In the genomic region with DNA sequence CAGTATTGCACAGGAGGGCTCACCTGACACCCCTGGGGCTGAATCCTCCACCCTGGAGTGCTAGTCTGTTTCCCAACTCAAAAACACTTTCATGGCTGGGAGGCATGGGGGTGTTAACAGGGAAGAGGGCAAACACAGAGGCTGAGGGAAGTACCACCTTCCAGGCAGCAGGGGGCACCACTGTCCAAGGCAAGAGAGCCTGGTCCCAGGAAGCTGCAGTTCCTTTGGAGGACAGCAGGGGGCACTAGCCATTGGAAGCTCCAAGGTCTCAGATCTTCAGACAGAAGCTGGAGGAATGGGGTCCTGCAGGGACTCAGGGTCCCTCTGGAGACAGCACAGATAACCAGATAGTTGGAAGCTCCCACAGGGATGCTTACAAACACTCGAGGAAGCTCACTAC, we compare ENCODE assay signal across 9 mouse cellular contexts. TPM values are rescaled to one million over a fixed set of nuclear protein-coding genes. Genes with fewer than 3 reads are reported as not detected.
A peak's percentile ranks its signal among the peaks of the same experiment; 100 is the strongest.
DNase-seq lines count a peak whose midpoint lies in the region; ATAC-seq and TF ChIP-seq lines count a peak whose summit lies in the region.
"Had no signal": no experiment of that assay in that cellular context is flagged by ENCODE, and none has a peak within 500 bp of the region (broad histone marks: within the 10 kb centered on the region; RNA-seq: fewer than 3 reads in every experiment).

No protein-coding gene starts in this region.

- TF ChIP-seq EP300 in MEL (IDR thresholded peaks at IDR 0.05; ENCODE audit: low read depth in 1 of 2, low read length in 2 of 2), result no peak

- H3K36me3 ChIP-seq in MEL (ENCODE audit: control insufficient read depth in 1 of 2, insufficient read depth in 2 of 2, low read length in 2 of 2), result no peaks in the 10 kb centered on the region
- H3K36me3 ChIP-seq in forebrain, embryonic 13.5 days (ENCODE audit: poor library complexity, severe bottlenecking), result peaks cover 17% of the 10 kb centered on the region; the same call in 1 of the 2 replicates

- H3K9me3 ChIP-seq in MEL (replicated peaks; ENCODE audit: insufficient read depth, low read length), result no peaks in the 10 kb centered on the region
- H3K9me3 ChIP-seq in forebrain, embryonic 13.5 days (replicated peaks), result no peaks in the 10 kb centered on the region

- no peaks in the 10 kb centered on the region for H3K79me2 ChIP-seq in MEL (ENCODE audit: control insufficient read depth, insufficient read depth, low read length, poor library complexity)

- WGBS in forebrain, embryonic 13.5 days, result 38% methylated on average over 1 of the region's 1 CpGs

- no peak overlapping the region for H3K9ac ChIP-seq in MEL (ENCODE audit: control insufficient read depth, low read depth, low read length, poor library complexity, severe bottlenecking)
- no peak overlapping the region for H3K9ac ChIP-seq in forebrain, embryonic 13.5 days

- no peak overlapping the region for H3K4me3 ChIP-seq in MEL (ENCODE audit: control insufficient read depth in 1 of 2, insufficient read depth in 1 of 2, low read depth in 2 of 2, low read length in 2 of 2)
- no peak overlapping the region for H3K4me3 ChIP-seq in forebrain, embryonic 13.5 days

- H3K27me3 ChIP-seq in MEL (ENCODE audit: control insufficient read depth in 1 of 2, insufficient read depth in 2 of 2, low read length in 2 of 2), result no peaks in the 10 kb centered on the region
- H3K27me3 ChIP-seq in forebrain, embryonic 13.5 days, result no peaks in the 10 kb centered on the region

- no peak overlapping the region for H3K27ac ChIP-seq in MEL (ENCODE audit: control insufficient read depth, low read depth, low read length)
- H3K27ac ChIP-seq in forebrain, embryonic 13.5 days, result no peak overlapping the region

- TF ChIP-seq CTCF in MEL (IDR thresholded peaks at IDR 0.05 in 2 of 3, conservative IDR thresholded peaks at IDR 0.05 in 1 of 3; ENCODE audit: control insufficient read depth in 1 of 3, insufficient read depth in 1 of 3, low read depth in 2 of 3, low read length in 3 of 3, poor library complexity in 1 of 3, severe bottlenecking in 1 of 3), result peak; percentile 27 to 44 (median 43); a peak in 5 of 6 replicates

- peak; percentile 3 for DNase-seq in MEL (ENCODE audit: low read depth, low spot score)
- peak; percentile 80 for DNase-seq in c-Kit-positive CD71-positive TER-119-positive erythroid progenitor cells, embryonic 14.5 days (ENCODE audit: low spot score)
- DNase-seq in heart, postnatal 4 days, result peak; percentile 97
- DNase-seq in layer of hippocampus, adult 9-10 months (ENCODE audit: low spot score), result peak; percentile 88
- peak; percentile 94 for DNase-seq in lung, postnatal 10 days
- peak; percentile 45 for DNase-seq in retina, adult 2 months (ENCODE audit: low read depth, low spot score)
- DNase-seq in thymus, postnatal 14 days, result peak; percentile 88

- H3K4me2 ChIP-seq in forebrain, embryonic 13.5 days, result no peak overlapping the region

- ATAC-seq in forebrain, embryonic 13.5 days, result peak; percentile 48; the same call in 1 of the 2 replicates

- no peaks in the 10 kb centered on the region for H3K4me1 ChIP-seq in MEL (ENCODE audit: control insufficient read depth in 1 of 2, insufficient read depth in 2 of 2, low read length in 2 of 2)
- H3K4me1 ChIP-seq in forebrain, embryonic 13.5 days, result peaks cover 16% of the 10 kb centered on the region

- no peak; the same call in 1 of the 2 replicates for TF ChIP-seq RAD21 in MEL (IDR thresholded peaks at IDR 0.05; ENCODE audit: low read depth, low read length)

- no peak for TF ChIP-seq POLR2A in MEL (IDR thresholded peaks at IDR 0.05; ENCODE audit: control insufficient read depth in 1 of 2, insufficient read depth in 1 of 2, low read depth in 1 of 2, low read length in 2 of 2, poor library complexity in 1 of 2)

TF ChIP-seq in MEL, 35 proteins besides CTCF, POLR2A, EP300 and RAD21:
- TF ChIP-seq RCOR1 (IDR thresholded peaks at IDR 0.05; ENCODE audit: low read depth, low read length) (no peak), MAFK (IDR thresholded peaks at IDR 0.05; ENCODE audit: borderline replicate concordance, low read depth, low read length) (no peak), ZC3H11A (IDR thresholded peaks at IDR 0.05; ENCODE audit: low read depth, low read length) (no peak), GABPA (IDR thresholded peaks at IDR 0.05; ENCODE audit: low read depth, low read length) (no peak), MAX (IDR thresholded peaks at IDR 0.05; ENCODE audit: low read length) (no peak), TBP (IDR thresholded peaks at IDR 0.05; ENCODE audit: low read depth, low read length) (no peak), SIN3A (IDR thresholded peaks at IDR 0.05; ENCODE audit: low read length) (no peak), MAZ (IDR thresholded peaks at IDR 0.05; ENCODE audit: low read depth, low read length) (no peak), ZNF384 (IDR thresholded peaks at IDR 0.05; ENCODE audit: low read depth, low read length) (no peak), TAL1 (IDR thresholded peaks at IDR 0.05; ENCODE audit: low read length) (no peak), ELF1 (IDR thresholded peaks at IDR 0.05; ENCODE audit: low read depth, low read length) (no peak), POLR2AphosphoS2 (IDR thresholded peaks at IDR 0.05; ENCODE audit: low read length) (no peak), CHD2 (IDR thresholded peaks at IDR 0.05; ENCODE audit: low read length) (no peak), ZMIZ1 (IDR thresholded peaks at IDR 0.05; ENCODE audit: low read depth, low read length) (no peak), JUND (IDR thresholded peaks at IDR 0.05; ENCODE audit: low read depth, low read length) (no peak), POLR2AphosphoS5 (IDR thresholded peaks at IDR 0.05; ENCODE audit: borderline replicate concordance, low read depth, low read length) (no peak), USF1 (IDR thresholded peaks at IDR 0.05; ENCODE audit: low read depth, low read length) (no peak)

RNA-seq across cellular contexts. Expression of gene Crybb3, which starts 18.2 kb away (rescaled TPM):
- not detected in 2 replicates for total RNA-seq in MEL (2012; rRNA removed)
- polyA plus RNA-seq in MEL (2012; ENCODE audit: insufficient read depth in 1 of 2, insufficient read length in 2 of 2, low read depth in 1 of 2, low replicate concordance in 2 of 2, missing spikeins in 1 of 2), result not detected
- 0.57 and 0.65 TPM in 2 replicates for polyA plus RNA-seq in forebrain, embryonic 13.5 days (2015; fragmentation: Nextera tagmentation; extraction: Ambion mirVana)
- 1 to 10 TPM; 1.4 to 1.7 TPM for total RNA-seq in heart, postnatal 4 days (2021)

RNA-seq across cellular contexts. Expression of gene Crybb2, which starts 29.6 kb away (rescaled TPM):
- total RNA-seq in MEL (2012; rRNA removed), result not detected in 2 replicates
- not detected for polyA plus RNA-seq in MEL (2012; ENCODE audit: insufficient read depth in 1 of 2, insufficient read length in 2 of 2, low read depth in 1 of 2, low replicate concordance in 2 of 2, missing spikeins in 1 of 2)
- not detected in 2 replicates for polyA plus RNA-seq in forebrain, embryonic 13.5 days (2015; fragmentation: Nextera tagmentation; extraction: Ambion mirVana)
- total RNA-seq in heart, postnatal 4 days (2021), result not detected
- total RNA-seq: left cerebral cortex, adult 8-10 months had no signal

Comparison
In these comparisons a context has a peak if more than half of its experiments do, and no peak if none do; other contexts are left out.
1. DNase-seq: peak in every context shown above with its lines; median percentile 97 in heart, postnatal 4 days; 94 in lung, postnatal 10 days; 88 in layer of hippocampus, adult 9-10 months; 88 in thymus, postnatal 14 days; 80 in c-Kit-positive CD71-positive TER-119-positive erythroid progenitor cells, embryonic 14.5 days; 45 in retina, adult 2 months; 3 in MEL.